Mouse (Mus musculus) gastrocnemius, adult 8-10 months (tissue): Measurements from ENCODE around the gene B430306N03Rik. TPM values are rescaled to one million over a fixed set of nuclear protein-coding genes. Genes with fewer than 3 reads are reported as not detected.
"Not testable (repeated sequence)": the region's sequence is repeated elsewhere in the genome, so short reads cannot be mapped to it uniquely, and the experiment has no call there.

ENCODE experiments used
- DNase-seq, 2 experiments: peaks; one replicate each; pipeline ENCODE4 v3.0.0; 2022; ENCODE audit warnings: low spot score in 2 of 2
- total RNA-seq, 4 experiments: library from RNA; stranded (reverse); gene quantifications; 2 replicates each; pipeline ENCODE4 v1.2.4; 2022

Gene B430306N03Rik
- total RNA-seq = not detected

- not testable (repeated sequence) for DNase-seq
Observed at GRCm38 (mm10) chr17:48315905-48316579, at the start of gene B430306N03Rik. Gene B430306N03Rik, plus strand, starts transcription at chr17:48316141.

GRCm38 (mm10) chr17:48266610-48267304, 49.2 kb upstream of the B430306N03Rik start:
- no peak for DNase-seq

GRCm38 (mm10) chr17:48267591-48267990, 48.4 kb upstream of the B430306N03Rik start:
- no peak for DNase-seq

- no peak for DNase-seq
Observed at GRCm38 (mm10) chr17:48268276-48268675, 47.7 kb upstream of the B430306N03Rik start.

GRCm38 (mm10) chr17:48269833-48270232, 46.1 kb upstream of the B430306N03Rik start:
- DNase-seq = no peak

GRCm38 (mm10) chr17:48272158-48272557, 43.8 kb upstream of the B430306N03Rik start:
- no peak for DNase-seq

- DNase-seq = no peak
Observed at GRCm38 (mm10) chr17:48272598-48272997, 43.3 kb upstream of the B430306N03Rik start.

GRCm38 (mm10) chr17:48274098-48274497, 41.8 kb upstream of the B430306N03Rik start:
- DNase-seq = no peak

GRCm38 (mm10) chr17:48274885-48275284, 41.1 kb upstream of the B430306N03Rik start:
- DNase-seq = peak; percentile 49 to 50

- no peak for DNase-seq
Observed at GRCm38 (mm10) chr17:48275736-48276135, 40.2 kb upstream of the B430306N03Rik start.

GRCm38 (mm10) chr17:48278381-48278780, 37.6 kb upstream of the B430306N03Rik start:
- DNase-seq = no peak

GRCm38 (mm10) chr17:48279002-48279401, 36.9 kb upstream of the B430306N03Rik start:
- DNase-seq = no peak

- DNase-seq = no peak
Observed at GRCm38 (mm10) chr17:48280943-48281738, 34.8 kb upstream of the B430306N03Rik start.

- DNase-seq = no peak
Observed at GRCm38 (mm10) chr17:48281739-48282085, 34.2 kb upstream of the B430306N03Rik start.

- no peak for DNase-seq
Observed at GRCm38 (mm10) chr17:48286765-48287164, 29.2 kb upstream of the B430306N03Rik start.

GRCm38 (mm10) chr17:48287276-48287675, 28.7 kb upstream of the B430306N03Rik start:
- no peak for DNase-seq

- DNase-seq = no peak
Observed at GRCm38 (mm10) chr17:48293500-48294194, 22.3 kb upstream of the B430306N03Rik start.

GRCm38 (mm10) chr17:48299203-48299602, 16.7 kb upstream of the B430306N03Rik start, which contains the start of gene Treml2:
Gene Treml2, plus strand, starts transcription at chr17:48299498.
- no peak for DNase-seq

- no peak for DNase-seq
Observed at GRCm38 (mm10) chr17:48299756-48300155, 16.2 kb upstream of the B430306N03Rik start.

- no peak for DNase-seq
Observed at GRCm38 (mm10) chr17:48300199-48300598, 15.7 kb upstream of the B430306N03Rik start.

- DNase-seq = no peak
Observed at GRCm38 (mm10) chr17:48300861-48301260, 15.1 kb upstream of the B430306N03Rik start.
